Mouse (Mus musculus) hindbrain, embryonic 13.5 days (tissue): Measurements from ENCODE around the gene Cdh20. TPM values are rescaled to one million over a fixed set of nuclear protein-coding genes. Genes with fewer than 3 reads are reported as not detected.
"Not testable (repeated sequence)": the region's sequence is repeated elsewhere in the genome, so short reads cannot be mapped to it uniquely, and the experiment has no call there.

Experiments
- ATAC-seq: fragments of 200-750 bp; cut with Nextera tagmentation; 2 replicates; pipeline ENCODE4 v1.8.0; 2017; ENCODE audit warnings: moderate TSS enrichment; ENCODE audit not compliant: low FRiP score
- H3K27ac ChIP-seq: fragments of 300-500 bp; sonication (generic); 2 replicates; pipeline ENCODE4 v1.5.1; 2015; ENCODE audit warnings: inconsistent platforms, mild to moderate bottlenecking, moderate library complexity
- H3K27me3 ChIP-seq: fragments of 300-500 bp; sonication (generic); 2 replicates; pipeline ENCODE4 v1.6.1; 2015; ENCODE audit warnings: mild to moderate bottlenecking, inconsistent platforms
- H3K36me3 ChIP-seq: fragments of 300-500 bp; sonication (generic); 2 replicates; pipeline ENCODE4 v1.6.1; 2015; ENCODE audit warnings: mild to moderate bottlenecking, inconsistent platforms
- H3K4me1 ChIP-seq: fragments of 300-500 bp; sonication (generic); replicated peaks from 2 replicates; pipeline ENCODE4 v1.6.1; 2015; ENCODE audit warnings: inconsistent platforms
- H3K4me2 ChIP-seq: fragments of 300-500 bp; sonication (generic); 2 replicates; pipeline ENCODE4 v1.6.1; 2015; ENCODE audit warnings: inconsistent platforms, mild to moderate bottlenecking, moderate library complexity
- H3K4me3 ChIP-seq: fragments of 300-500 bp; sonication (generic); 2 replicates; pipeline ENCODE4 v1.5.1; 2015; ENCODE audit warnings: mild to moderate bottlenecking, inconsistent platforms
- H3K9ac ChIP-seq: fragments of 300-500 bp; sonication (generic); 2 replicates; pipeline ENCODE4 v1.6.1; 2015; ENCODE audit warnings: mild to moderate bottlenecking, inconsistent platforms
- H3K9me3 ChIP-seq: fragments of 300-500 bp; sonication (generic); 2 replicates; pipeline ENCODE4 v1.6.1; 2016; ENCODE audit warnings: inconsistent platforms
- WGBS: fragments of 180-500 bp; shearing (Covaris S2); methylation state at CpG from one replicate; pipeline ENCODE4 v1.1.7; 2015; 5-methylcytosine and 5-hydroxymethylcytosine counted together
- polyA plus RNA-seq: library from polyadenylated mRNA; unstranded; fragments of >200 nt; fragmentation: Nextera tagmentation; extraction: Ambion mirVana; gene quantifications from 2 replicates; pipeline ENCODE4 v1.2.1, GENCODE M21; 2015

Cdh20 gene
- polyA plus RNA-seq, 1 experiment from 2014 or later: 1.7 TPM

DNA sequence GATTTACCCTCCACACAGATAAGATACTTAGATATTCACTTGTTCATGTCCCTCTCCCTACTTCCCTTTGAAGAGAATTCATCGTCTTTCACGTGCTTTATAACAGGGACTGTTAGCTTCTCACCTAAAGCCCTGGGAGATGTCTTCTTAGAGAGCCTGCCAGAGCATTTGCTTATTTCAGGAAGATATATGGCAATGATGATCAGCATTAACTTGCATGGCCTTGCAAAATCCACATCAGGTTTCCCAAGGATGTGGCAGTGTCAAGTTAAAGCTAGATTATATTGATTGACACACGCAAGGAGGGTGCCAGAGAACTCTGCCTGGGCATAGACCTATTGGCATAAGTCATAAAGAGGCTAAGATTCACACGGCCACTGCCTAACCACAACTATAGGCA is 168.6 kb downstream of the Cdh20 start:
- Histone ChIP-seq H3K9me3 (no peaks in the 10 kb centered on the region), H3K9ac (no peak overlapping the region), H3K4me2 (no peak overlapping the region), H3K4me3 (no peak overlapping the region), H3K27me3 (no peaks in the 10 kb centered on the region), H3K27ac (no peak overlapping the region), H3K36me3 (no peaks in the 10 kb centered on the region), H3K4me1 (no peaks in the 10 kb centered on the region)
- no peak for ATAC-seq
- 88% methylated on average over 4 of the region's 4 CpGs for WGBS

- Histone ChIP-seq H3K27me3 (no peaks in the 10 kb centered on the region), H3K27ac (no peak overlapping the region), H3K4me3 (no peak overlapping the region), H3K4me2 (no peak overlapping the region), H3K4me1 (no peaks in the 10 kb centered on the region), H3K9ac (no peak overlapping the region), H3K9me3 (no peaks in the 10 kb centered on the region), H3K36me3 (no peaks in the 10 kb centered on the region)
- ATAC-seq: no peak
These were observed 170.8 kb downstream of the Cdh20 start for GRCm38 (mm10) chr1:104939156-104939555.

- WGBS: 11% methylated on average over 2 of the region's 2 CpGs
- ATAC-seq: peak; percentile 94
- H3K36me3 ChIP-seq: no peaks in the 10 kb centered on the region
- no peaks in the 10 kb centered on the region for H3K9me3 ChIP-seq
- no peaks in the 10 kb centered on the region for H3K27me3 ChIP-seq
- no peak overlapping the region for H3K9ac ChIP-seq
- H3K27ac ChIP-seq: no peak overlapping the region
- no peaks in the 10 kb centered on the region for H3K4me1 ChIP-seq
- H3K4me2 ChIP-seq: no peak overlapping the region
- no peak overlapping the region for H3K4me3 ChIP-seq
These were observed 176.3 kb downstream of the Cdh20 start for GRCm38 (mm10) chr1:104944470-104945109.

GRCm38 (mm10) chr1:104945110-104945489 is 176.8 kb downstream of the Cdh20 start:
- Histone ChIP-seq H3K4me2 (no peak overlapping the region), H3K27ac (no peak overlapping the region), H3K4me3 (no peak overlapping the region), H3K4me1 (no peaks in the 10 kb centered on the region), H3K27me3 (no peaks in the 10 kb centered on the region), H3K36me3 (no peaks in the 10 kb centered on the region), H3K9ac (no peak overlapping the region), H3K9me3 (no peaks in the 10 kb centered on the region)
- peak; percentile 74 for ATAC-seq
- 93% methylated on average over 2 of the region's 2 CpGs for WGBS

DNA sequence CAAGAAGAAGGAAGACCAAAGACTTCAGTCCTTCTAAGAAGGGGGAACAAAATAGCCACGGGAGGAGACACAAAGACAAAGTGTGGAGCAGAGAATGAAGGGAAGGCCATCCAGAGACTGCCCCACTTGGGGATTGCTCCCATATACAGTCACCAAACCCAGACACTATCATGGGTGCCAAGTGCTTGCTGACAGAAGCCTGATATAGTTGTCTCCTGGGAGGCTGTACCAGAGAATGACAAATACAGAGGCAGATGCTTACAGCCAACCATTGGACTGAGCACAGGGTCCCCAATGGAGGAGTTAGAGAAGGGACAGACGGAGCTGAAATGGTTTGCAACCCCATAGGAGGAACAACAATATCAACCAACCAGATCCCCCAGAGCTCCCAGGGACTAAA is 181.3 kb downstream of the Cdh20 start:
- H3K9ac ChIP-seq, H3K36me3 ChIP-seq, H3K27me3 ChIP-seq, H3K4me2 ChIP-seq, H3K9me3 ChIP-seq, H3K27ac ChIP-seq, ATAC-seq, H3K4me1 ChIP-seq, H3K4me3 ChIP-seq: not testable (repeated sequence)
- 79% methylated on average over 2 of the region's 2 CpGs for WGBS

- WGBS: 22% methylated on average over 6 of the region's 6 CpGs
- no peak for ATAC-seq
- no peak overlapping the region for H3K9ac ChIP-seq
These were observed 188.7 kb downstream of the Cdh20 start for GRCm38 (mm10) chr1:104957046-104957445.

GRCm38 (mm10) chr1:104961670-104962069 is 193.3 kb downstream of the Cdh20 start:
- Histone ChIP-seq H3K36me3 (no peaks in the 10 kb centered on the region), H3K4me2 (no peak overlapping the region), H3K27me3 (no peaks in the 10 kb centered on the region), H3K4me1 (peaks cover 4% of the 10 kb centered on the region; the same call in 1 of the 2 replicates), H3K9me3 (no peaks in the 10 kb centered on the region), H3K4me3 (no peak overlapping the region), H3K27ac (no peak overlapping the region), H3K9ac (no peak overlapping the region)
- WGBS: 89% methylated on average over 3 of the region's 3 CpGs
- no peak for ATAC-seq

More at GRCm38 (mm10) chr1:104957046-104957445, 188.7 kb downstream of the Cdh20 start:
- H3K36me3 ChIP-seq: no peaks in the 10 kb centered on the region
- H3K4me1 ChIP-seq: peaks cover 4% of the 10 kb centered on the region; the same call in 1 of the 2 replicates
- peak overlapping the region; percentile 18; the same call in 1 of the 2 replicates for H3K27ac ChIP-seq
- no peak overlapping the region for H3K4me3 ChIP-seq
- H3K27me3 ChIP-seq: no peaks in the 10 kb centered on the region
- H3K4me2 ChIP-seq: no peak overlapping the region
- H3K9me3 ChIP-seq: no peaks in the 10 kb centered on the region

DNA sequence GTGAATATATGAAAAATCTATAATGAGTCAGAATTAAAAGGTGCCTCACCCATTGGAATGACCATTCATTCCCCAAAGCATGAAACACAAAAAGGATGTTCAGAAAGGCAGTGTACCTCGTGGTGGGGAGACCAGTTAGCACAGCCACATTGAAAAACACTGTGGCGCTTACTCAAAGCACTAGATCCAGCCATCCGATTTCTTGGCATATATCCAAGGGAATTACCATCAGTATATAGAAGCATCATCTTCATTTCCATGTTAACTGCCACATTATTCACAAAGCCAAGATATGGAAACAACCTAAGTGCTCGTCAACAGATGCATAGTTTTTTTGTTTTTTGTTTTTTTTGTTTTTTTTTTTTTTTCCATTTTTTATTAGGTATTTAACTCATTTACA is 193.9 kb downstream of the Cdh20 start:
- H3K4me2 ChIP-seq: no peak overlapping the region
- 65% methylated on average over 4 of the region's 4 CpGs for WGBS
- no peak overlapping the region for H3K4me3 ChIP-seq
- ATAC-seq: no peak
- no peaks in the 10 kb centered on the region for H3K4me1 ChIP-seq
- no peak overlapping the region for H3K27ac ChIP-seq
- H3K27me3 ChIP-seq: no peaks in the 10 kb centered on the region
- H3K9ac ChIP-seq: no peak overlapping the region
- H3K9me3 ChIP-seq: no peaks in the 10 kb centered on the region
- no peaks in the 10 kb centered on the region for H3K36me3 ChIP-seq

DNA sequence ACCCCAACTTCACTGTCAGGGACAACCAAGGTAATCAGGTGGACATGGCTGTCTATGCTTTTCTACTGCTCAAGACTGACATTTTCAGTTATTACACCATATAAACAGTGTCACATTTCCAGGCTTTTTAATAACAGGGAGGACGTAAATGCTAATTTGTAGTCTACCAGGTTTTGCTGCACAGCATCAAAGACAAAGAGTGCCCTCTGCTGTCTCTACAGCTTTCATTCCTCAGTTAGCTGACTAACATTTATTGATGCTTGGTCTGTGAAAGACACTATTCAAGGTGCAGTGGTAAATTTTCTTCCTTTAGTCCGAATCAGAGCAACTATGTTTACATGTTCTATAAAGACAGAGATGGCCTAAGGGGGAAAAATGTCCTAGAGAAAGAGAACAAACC is 210.7 kb downstream of the Cdh20 start:
- Histone ChIP-seq H3K9me3 (no peaks in the 10 kb centered on the region), H3K27ac (no peak overlapping the region), H3K27me3 (no peaks in the 10 kb centered on the region), H3K36me3 (no peaks in the 10 kb centered on the region), H3K4me1 (no peaks in the 10 kb centered on the region), H3K9ac (no peak overlapping the region), H3K4me2 (no peak overlapping the region), H3K4me3 (no peak overlapping the region)
- ATAC-seq: no peak
- WGBS: 56% methylated on average over 2 of the region's 2 CpGs

DNA sequence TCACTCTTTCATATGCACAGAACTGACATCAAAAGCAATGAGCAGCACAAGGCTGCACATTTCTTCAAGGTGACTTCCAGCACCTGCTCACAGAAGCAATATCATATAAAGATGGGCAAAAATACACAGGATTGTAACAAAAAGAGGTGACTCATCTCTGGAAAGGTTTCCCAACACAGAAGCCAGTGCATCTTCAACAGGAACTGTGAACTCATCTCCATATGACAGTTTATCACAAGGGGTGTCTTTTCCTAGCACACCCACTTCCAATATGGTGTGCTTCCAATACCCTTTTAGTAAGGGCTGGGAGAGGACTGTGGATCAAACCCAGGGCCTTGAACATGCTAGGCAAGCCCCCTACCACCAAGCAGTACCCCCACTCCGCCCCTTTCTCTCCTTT is 211.9 kb downstream of the Cdh20 start:
- Histone ChIP-seq H3K4me2 (no peak overlapping the region), H3K27me3 (no peaks in the 10 kb centered on the region), H3K9ac (no peak overlapping the region), H3K9me3 (no peaks in the 10 kb centered on the region), H3K36me3 (no peaks in the 10 kb centered on the region), H3K27ac (no peak overlapping the region), H3K4me1 (no peaks in the 10 kb centered on the region), H3K4me3 (no peak overlapping the region)
- ATAC-seq: no peak
- WGBS: 91% methylated on average over 1 of the region's 1 CpGs

- no peak overlapping the region for H3K27ac ChIP-seq
- peak; percentile 75 for ATAC-seq
These were observed 218.1 kb downstream of the Cdh20 start for GRCm38 (mm10) chr1:104986222-104986973.

DNA sequence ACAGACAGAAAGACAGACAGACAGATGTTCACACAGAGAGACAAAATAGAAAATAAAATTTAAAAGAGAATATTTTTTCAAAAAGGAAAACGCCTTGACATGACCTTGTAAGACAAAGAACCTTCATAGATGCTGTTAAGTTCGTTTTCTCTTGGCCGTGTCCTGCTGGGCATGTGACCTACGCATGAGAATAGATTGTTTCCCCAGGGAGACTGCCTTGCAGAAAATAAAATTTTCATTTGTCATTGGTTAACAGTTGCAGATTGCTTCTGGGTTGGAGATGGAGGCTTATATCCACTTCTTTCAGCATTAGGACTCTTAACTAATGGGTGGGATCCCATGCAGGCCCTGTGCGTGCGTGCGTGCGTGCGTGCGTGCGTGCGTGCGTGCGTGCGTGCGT is 219.2 kb downstream of the Cdh20 start:
- no peaks in the 10 kb centered on the region for H3K36me3 ChIP-seq
- H3K4me1 ChIP-seq: no peaks in the 10 kb centered on the region
- no peak overlapping the region for H3K4me2 ChIP-seq
- no peak overlapping the region for H3K27ac ChIP-seq
- WGBS: 84% methylated on average over 16 of the region's 16 CpGs
- no peak overlapping the region for H3K4me3 ChIP-seq
- no peaks in the 10 kb centered on the region for H3K9me3 ChIP-seq
- H3K9ac ChIP-seq: no peak overlapping the region
- no peak for ATAC-seq
- H3K27me3 ChIP-seq: no peaks in the 10 kb centered on the region

More at GRCm38 (mm10) chr1:104986222-104986973, 218.1 kb downstream of the Cdh20 start:
- no peak overlapping the region for H3K4me3 ChIP-seq
- no peaks in the 10 kb centered on the region for H3K9me3 ChIP-seq
- H3K36me3 ChIP-seq: no peaks in the 10 kb centered on the region
- H3K4me2 ChIP-seq: no peak overlapping the region
- no peak overlapping the region for H3K9ac ChIP-seq
- H3K4me1 ChIP-seq: no peaks in the 10 kb centered on the region
- WGBS: 34% methylated on average over 5 of the region's 5 CpGs
- H3K27me3 ChIP-seq: no peaks in the 10 kb centered on the region

GRCm38 (mm10) chr1:104992441-104992840 is 224.1 kb downstream of the Cdh20 start:
- Histone ChIP-seq H3K4me3 (no peak overlapping the region), H3K27ac (no peak overlapping the region), H3K9me3 (no peaks in the 10 kb centered on the region), H3K4me1 (no peaks in the 10 kb centered on the region; the same call in 1 of the 2 replicates), H3K4me2 (no peak overlapping the region), H3K27me3 (no peaks in the 10 kb centered on the region), H3K36me3 (no peaks in the 10 kb centered on the region), H3K9ac (no peak overlapping the region)
- ATAC-seq: no peak
